Comparison of ENCODE assay signal across 8 mouse cellular contexts in the genomic region with DNA sequence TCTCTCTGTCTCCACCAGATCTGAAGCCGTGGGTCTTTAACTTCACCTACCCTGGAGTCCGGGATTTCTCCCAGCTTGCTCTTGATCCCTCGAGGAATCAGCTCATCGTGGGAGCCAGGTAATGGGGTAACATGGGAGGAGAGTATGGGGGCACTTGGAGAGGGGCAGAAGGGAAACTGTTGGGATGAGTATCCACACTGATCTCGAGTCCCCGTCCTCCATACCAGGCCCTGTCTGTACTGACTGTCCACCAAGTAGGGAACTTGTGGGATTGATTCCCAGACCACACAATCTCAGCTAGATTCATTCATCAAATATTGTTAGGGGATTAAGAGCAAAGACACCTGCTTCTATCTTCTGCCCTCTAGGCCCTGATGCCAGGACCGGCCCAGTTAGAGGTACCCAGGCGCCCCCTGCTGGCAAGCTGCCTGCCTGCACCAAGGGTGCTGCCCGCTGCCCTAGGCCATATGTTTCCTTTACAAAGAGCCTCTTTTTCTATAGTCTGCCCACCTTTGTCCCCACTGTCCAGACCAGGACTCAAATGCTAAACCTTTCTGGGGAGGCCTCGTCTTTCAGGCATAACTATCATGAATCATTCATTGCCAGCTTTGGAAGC.
DNase-seq lines count a peak whose midpoint lies in the region; ATAC-seq and TF ChIP-seq lines count a peak whose summit lies in the region.

No protein-coding gene starts in this region.

- no peaks in the 10 kb centered on the region for H3K27me3 ChIP-seq in ES-Bruce4 (ENCODE audit: control insufficient read depth, insufficient read depth, low read length, poor library complexity, severe bottlenecking)
- H3K27me3 ChIP-seq in lung, embryonic 16.5 days (ENCODE audit: control insufficient read depth, insufficient read depth, low read depth, low read length): no peaks in the 10 kb centered on the region

- no peak for TF ChIP-seq EP300 in ES-Bruce4 (IDR thresholded peaks at IDR 0.05; ENCODE audit: insufficient read depth, low read depth, low read length)

- H3K36me3 ChIP-seq in ES-Bruce4 (ENCODE audit: control insufficient read depth, insufficient read depth, low read length, poor library complexity, severe bottlenecking): no peaks in the 10 kb centered on the region
- H3K36me3 ChIP-seq in lung, embryonic 16.5 days (ENCODE audit: control insufficient read depth, insufficient read depth, low read length): no peaks in the 10 kb centered on the region

- H3K4me3 ChIP-seq in ES-Bruce4 (ENCODE audit: low read depth, low read length): no peak overlapping the region
- no peak overlapping the region for H3K4me3 ChIP-seq in lung, embryonic 16.5 days (ENCODE audit: low read length)

- DNase-seq in brain, embryonic 14.5 days (ENCODE audit: low read depth): peak; percentile 83
- DNase-seq in heart, postnatal 10 days: peak; percentile 83 to 88
- peak; percentile 93 for DNase-seq in kidney, postnatal 4 days
- DNase-seq in retina, embryonic 14.5 days (ENCODE audit: low spot score): peak; percentile 89
- DNase-seq in thymus, postnatal 4 days: peak; percentile 90

- no peak overlapping the region for H3K9ac ChIP-seq in ES-Bruce4 (ENCODE audit: low read depth, poor library complexity, severe bottlenecking)
- H3K9ac ChIP-seq in lung, embryonic 16.5 days (ENCODE audit: low read length): no peak overlapping the region

- peaks cover 2% of the 10 kb centered on the region for H3K4me1 ChIP-seq in ES-Bruce4 (ENCODE audit: control insufficient read depth, insufficient read depth, low read length)
- H3K4me1 ChIP-seq in lung, embryonic 16.5 days (replicated peaks; ENCODE audit: control insufficient read depth, insufficient read depth, low read length): no peaks in the 10 kb centered on the region; the same call in 1 of the 2 replicates

- ATAC-seq in erythroblast, adult 5-6 weeks (replicated peaks; ENCODE audit: low FRiP score, poor library complexity, severe bottlenecking): peak; percentile 71; the same call in 1 of the 2 replicates
- peak; percentile 52 for ATAC-seq in lung, embryonic 16.5 days (ENCODE audit: low read depth)

- no peak overlapping the region for H3K4me2 ChIP-seq in lung, embryonic 16.5 days (ENCODE audit: low read depth, low read length)

- WGBS in lung, embryonic 16.5 days: 35% methylated on average over 10 of the region's 10 CpGs

- no peaks in the 10 kb centered on the region for H3K9me3 ChIP-seq in ES-Bruce4 (replicated peaks; ENCODE audit: control insufficient read depth, insufficient read depth, low read length, poor library complexity, severe bottlenecking)
- no peaks in the 10 kb centered on the region for H3K9me3 ChIP-seq in lung, embryonic 16.5 days (ENCODE audit: control insufficient read depth, low read length)

- TF ChIP-seq POLR2A in ES-Bruce4 (IDR thresholded peaks at IDR 0.05; ENCODE audit: insufficient read depth, low read length): no peak
- TF ChIP-seq POLR2A in brain, embryonic 14.5 days (IDR thresholded peaks at IDR 0.05; ENCODE audit: borderline replicate concordance, extremely low read depth, insufficient read depth, insufficient read length, poor library complexity, severe bottlenecking): no peak

- TF ChIP-seq CTCF in ES-Bruce4 (IDR thresholded peaks at IDR 0.05; ENCODE audit: low read depth, low read length): peak; percentile 90
- TF ChIP-seq CTCF in brain, embryonic 14.5 days (IDR thresholded peaks at IDR 0.05; ENCODE audit: borderline replicate concordance, extremely low read depth, insufficient read depth, insufficient read length): peak; percentile 93

- intact Hi-C loops in heart, postnatal 10 days (cut with DNase I): loop anchor here (1.0 to 5.0 kb wide), 4 partner anchors 88 to 567 kb away; no protein-coding TSS in a partner anchor

- no peak overlapping the region for H3K27ac ChIP-seq in ES-Bruce4 (ENCODE audit: insufficient read depth, low read length)
- no peak overlapping the region for H3K27ac ChIP-seq in lung, embryonic 16.5 days (ENCODE audit: low read length)
